Mouse (Mus musculus): ENCODE data around the gene Banf2.

Banf2 gene

GRCm38 (mm10) chr2:144065499-144065898 lies 32.6 kb downstream of the Banf2 start:
- H3K4me3 ChIP-seq (replicated peaks; ENCODE audit: low read length) = no peak overlapping the region
- peaks cover 22% of the 10 kb centered on the region for H3K4me1 ChIP-seq (replicated peaks; ENCODE audit: low read depth, low read length)
- no peak for TF ChIP-seq CTCF (conservative IDR thresholded peaks at IDR 0.05; ENCODE audit: low read length)
- no peaks in the 10 kb centered on the region for H3K36me3 ChIP-seq (ENCODE audit: insufficient read depth, low read length)
- peaks cover 6% of the 10 kb centered on the region; the same call in 1 of the 2 replicates for H3K27me3 ChIP-seq (ENCODE audit: insufficient read depth, low read length)
- H3K9me3 ChIP-seq (ENCODE audit: low read length) = no peaks in the 10 kb centered on the region

GRCm38 (mm10) chr2:144069663-144070062 lies 36.8 kb downstream of the Banf2 start:
- Histone ChIP-seq H3K9me3 (ENCODE audit: low read length) (no peaks in the 10 kb centered on the region), H3K27me3 (ENCODE audit: insufficient read depth, low read length) (no peaks in the 10 kb centered on the region), H3K4me3 (replicated peaks; ENCODE audit: low read length) (no peak overlapping the region), H3K36me3 (ENCODE audit: insufficient read depth, low read length) (no peaks in the 10 kb centered on the region), H3K4me1 (replicated peaks; ENCODE audit: low read depth, low read length) (peaks cover 26% of the 10 kb centered on the region)
- TF ChIP-seq NANOG (IDR thresholded peaks at IDR 0.05; ENCODE audit: borderline replicate concordance, low read length) = no peak
- TF ChIP-seq POU5F1 (IDR thresholded peaks at IDR 0.05; ENCODE audit: borderline replicate concordance, low read length) = no peak
- TF ChIP-seq CTCF (conservative IDR thresholded peaks at IDR 0.05; ENCODE audit: low read length) = no peak

GRCm38 (mm10) chr2:144070479-144070878 lies 37.6 kb downstream of the Banf2 start:
- TF ChIP-seq CTCF (conservative IDR thresholded peaks at IDR 0.05; ENCODE audit: low read length) = no peak
- Histone ChIP-seq H3K36me3 (ENCODE audit: insufficient read depth, low read length) (no peaks in the 10 kb centered on the region), H3K9me3 (ENCODE audit: low read length) (no peaks in the 10 kb centered on the region), H3K4me3 (replicated peaks; ENCODE audit: low read length) (no peak overlapping the region), H3K4me1 (replicated peaks; ENCODE audit: low read depth, low read length) (peaks cover 26% of the 10 kb centered on the region), H3K27me3 (ENCODE audit: insufficient read depth, low read length) (no peaks in the 10 kb centered on the region)

GRCm38 (mm10) chr2:144072642-144073041 lies 39.8 kb downstream of the Banf2 start:
- Histone ChIP-seq H3K36me3 (ENCODE audit: insufficient read depth, low read length) (no peaks in the 10 kb centered on the region), H3K9me3 (ENCODE audit: low read length) (no peaks in the 10 kb centered on the region), H3K4me3 (replicated peaks; ENCODE audit: low read length) (no peak overlapping the region), H3K27me3 (ENCODE audit: insufficient read depth, low read length) (no peaks in the 10 kb centered on the region), H3K4me1 (replicated peaks; ENCODE audit: low read depth, low read length) (peaks cover 40% of the 10 kb centered on the region)
- no peak for TF ChIP-seq CTCF (conservative IDR thresholded peaks at IDR 0.05; ENCODE audit: low read length)

GRCm38 (mm10) chr2:144074059-144074458 lies 41.2 kb downstream of the Banf2 start:
- H3K4me1 ChIP-seq (replicated peaks; ENCODE audit: low read depth, low read length) = peaks cover 55% of the 10 kb centered on the region
- no peak overlapping the region for H3K4me3 ChIP-seq (replicated peaks; ENCODE audit: low read length)
- no peaks in the 10 kb centered on the region for H3K36me3 ChIP-seq (ENCODE audit: insufficient read depth, low read length)
- TF ChIP-seq POU5F1 (IDR thresholded peaks at IDR 0.05; ENCODE audit: borderline replicate concordance, low read length) = no peak
- H3K27me3 ChIP-seq (ENCODE audit: insufficient read depth, low read length) = no peaks in the 10 kb centered on the region
- no peaks in the 10 kb centered on the region for H3K9me3 ChIP-seq (ENCODE audit: low read length)

- TF ChIP-seq POU5F1 (IDR thresholded peaks at IDR 0.05; ENCODE audit: borderline replicate concordance, low read length) = no peak
- TF ChIP-seq CTCF (conservative IDR thresholded peaks at IDR 0.05; ENCODE audit: low read length) = no peak
- no peak for TF ChIP-seq NANOG (IDR thresholded peaks at IDR 0.05; ENCODE audit: borderline replicate concordance, low read length)
- Histone ChIP-seq H3K4me3 (replicated peaks; ENCODE audit: low read length) (no peak overlapping the region), H3K9me3 (ENCODE audit: low read length) (no peaks in the 10 kb centered on the region), H3K36me3 (ENCODE audit: insufficient read depth, low read length) (no peaks in the 10 kb centered on the region), H3K4me1 (replicated peaks; ENCODE audit: low read depth, low read length) (peaks cover 54% of the 10 kb centered on the region), H3K27me3 (ENCODE audit: insufficient read depth, low read length) (no peaks in the 10 kb centered on the region)
Observed at GRCm38 (mm10) chr2:144076625-144077024, 43.8 kb downstream of the Banf2 start.

- H3K4me1 ChIP-seq (replicated peaks; ENCODE audit: low read depth, low read length) = peaks cover 37% of the 10 kb centered on the region
- H3K36me3 ChIP-seq (ENCODE audit: insufficient read depth, low read length) = no peaks in the 10 kb centered on the region
- no peaks in the 10 kb centered on the region for H3K9me3 ChIP-seq (ENCODE audit: low read length)
- no peaks in the 10 kb centered on the region for H3K27me3 ChIP-seq (ENCODE audit: insufficient read depth, low read length)
- H3K4me3 ChIP-seq (replicated peaks; ENCODE audit: low read length) = no peak overlapping the region
- TF ChIP-seq POU5F1 (IDR thresholded peaks at IDR 0.05; ENCODE audit: borderline replicate concordance, low read length) = no peak
- no peak for TF ChIP-seq CTCF (conservative IDR thresholded peaks at IDR 0.05; ENCODE audit: low read length)
- no peak for TF ChIP-seq NANOG (IDR thresholded peaks at IDR 0.05; ENCODE audit: borderline replicate concordance, low read length)
Observed at GRCm38 (mm10) chr2:144078897-144079296, 46.0 kb downstream of the Banf2 start.

- Histone ChIP-seq H3K27me3 (ENCODE audit: insufficient read depth, low read length) (peaks cover 9% of the 10 kb centered on the region), H3K9me3 (ENCODE audit: low read length) (no peaks in the 10 kb centered on the region), H3K36me3 (ENCODE audit: insufficient read depth, low read length) (no peaks in the 10 kb centered on the region), H3K4me3 (replicated peaks; ENCODE audit: low read length) (peak overlapping the region; percentile 62), H3K4me1 (replicated peaks; ENCODE audit: low read depth, low read length) (peaks cover 45% of the 10 kb centered on the region)
- TF ChIP-seq NANOG (IDR thresholded peaks at IDR 0.05; ENCODE audit: borderline replicate concordance, low read length) (no peak), POU5F1 (IDR thresholded peaks at IDR 0.05; ENCODE audit: borderline replicate concordance, low read length) (no peak), CTCF (conservative IDR thresholded peaks at IDR 0.05; ENCODE audit: low read length) (no peak)
Observed at GRCm38 (mm10) chr2:144086183-144086847, 53.5 kb downstream of the Banf2 start.

- Histone ChIP-seq H3K4me1 (replicated peaks; ENCODE audit: low read depth, low read length) (peaks cover 45% of the 10 kb centered on the region), H3K9me3 (ENCODE audit: low read length) (no peaks in the 10 kb centered on the region), H3K36me3 (ENCODE audit: insufficient read depth, low read length) (no peaks in the 10 kb centered on the region), H3K4me3 (replicated peaks; ENCODE audit: low read length) (no peak overlapping the region), H3K27me3 (ENCODE audit: insufficient read depth, low read length) (peaks cover 9% of the 10 kb centered on the region)
- TF ChIP-seq POU5F1 (IDR thresholded peaks at IDR 0.05; ENCODE audit: borderline replicate concordance, low read length) (no peak), CTCF (conservative IDR thresholded peaks at IDR 0.05; ENCODE audit: low read length) (no peak)
Observed at GRCm38 (mm10) chr2:144087899-144088584, 55.2 kb downstream of the Banf2 start.
